Mouse (Mus musculus) retina, embryonic 14.5 days (tissue): Measurements from ENCODE around the gene Map3k5.

ENCODE experiments used
- DNase-seq: peaks from one replicate; pipeline ENCODE4 v3.0.0-alpha.2; 2015; ENCODE audit warnings: low spot score

Gene Map3k5

DNA sequence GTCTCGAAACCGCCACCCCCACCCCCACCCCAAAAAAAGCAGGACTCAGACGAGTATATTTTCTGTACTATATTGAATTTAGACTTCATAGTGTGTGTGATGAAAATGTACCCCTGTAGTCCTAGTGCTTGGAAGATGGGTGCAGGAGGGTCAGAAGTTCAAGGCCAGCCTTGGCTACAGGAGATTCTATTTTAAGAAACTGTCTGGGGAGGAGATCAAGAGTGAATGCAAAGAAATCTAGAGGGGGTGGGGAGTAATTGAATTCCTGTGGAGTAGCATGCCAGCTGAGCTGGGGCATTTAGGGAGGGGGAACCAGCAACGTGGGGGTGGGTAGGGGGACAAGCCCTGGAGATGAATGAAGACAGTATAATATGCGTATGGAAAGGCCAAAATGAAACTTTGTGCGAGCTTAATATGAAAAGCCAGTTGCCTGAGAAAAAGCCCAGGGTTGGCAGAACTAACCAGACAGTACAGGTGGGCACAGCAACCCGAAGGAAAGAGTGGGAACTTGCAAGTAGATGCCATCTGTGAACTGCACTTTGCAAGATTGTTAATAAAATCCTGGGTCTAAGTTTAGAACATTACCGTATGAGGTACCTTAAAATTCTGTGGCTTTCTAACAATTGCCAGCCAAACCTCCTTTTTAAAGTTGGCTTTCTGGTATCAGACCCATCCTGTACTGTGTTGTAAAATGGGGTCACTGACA, 222.9 kb downstream of the Map3k5 start:
- no peak for DNase-seq

DNA sequence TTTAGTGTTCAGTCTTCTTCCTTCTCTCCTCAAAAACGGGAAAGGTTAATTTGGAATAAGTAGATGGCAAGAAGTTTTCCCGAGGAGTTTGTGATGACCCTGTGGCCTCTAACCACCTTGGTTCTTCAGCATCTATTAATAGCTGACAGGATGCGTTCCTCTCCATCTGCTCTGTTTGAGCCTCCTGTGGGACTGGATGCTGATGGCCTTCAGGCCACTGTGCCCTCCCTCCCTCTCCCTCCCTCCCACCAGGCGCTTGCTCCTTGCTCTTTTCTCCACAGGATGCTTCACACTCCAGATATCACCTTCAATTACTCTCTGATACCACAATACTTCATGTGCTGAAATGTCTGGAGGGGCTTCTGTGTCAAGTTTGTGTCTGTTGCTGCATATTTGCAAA, 224.5 kb downstream of the Map3k5 start:
- DNase-seq = no peak

DNA sequence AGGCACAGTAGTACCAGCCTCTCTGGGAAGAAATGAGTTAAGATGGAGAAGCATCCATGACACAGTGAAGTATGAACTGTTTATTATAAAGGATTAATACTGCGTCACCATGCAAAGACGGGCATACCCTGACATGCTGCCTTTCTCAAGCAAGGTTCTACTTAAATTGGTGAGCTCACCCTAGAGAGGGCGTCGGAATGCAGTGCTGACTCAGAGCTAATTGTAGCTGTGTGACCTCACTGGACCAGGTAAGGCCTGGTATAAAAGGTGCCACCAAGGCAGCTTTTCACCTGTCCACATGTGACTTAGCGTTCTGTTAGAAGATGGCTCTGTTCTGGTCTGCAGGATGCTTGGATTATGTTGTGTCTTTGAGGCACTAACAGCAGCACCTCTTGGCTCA, 225.0 kb downstream of the Map3k5 start:
- no peak for DNase-seq

DNA sequence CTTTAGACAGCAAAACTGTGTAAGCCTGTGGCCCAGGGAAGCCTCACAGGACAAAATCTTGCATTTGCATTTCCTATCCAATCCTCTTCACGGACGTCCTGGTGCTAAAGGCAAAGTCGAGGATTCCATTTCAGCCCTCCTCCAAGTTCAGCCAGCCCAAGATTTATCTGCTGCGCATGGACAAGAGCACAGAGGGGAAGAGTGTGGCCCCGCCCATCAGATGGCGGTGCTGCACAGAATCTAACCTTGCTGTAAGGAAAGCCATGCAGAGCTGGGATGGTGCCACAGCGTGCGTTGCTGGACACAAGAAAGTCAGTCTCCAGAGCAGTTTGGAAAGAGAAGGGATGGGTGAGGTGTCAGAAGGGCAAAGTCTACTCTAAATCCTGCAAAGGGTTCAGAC, 226.6 kb downstream of the Map3k5 start:
- no peak for DNase-seq

DNA sequence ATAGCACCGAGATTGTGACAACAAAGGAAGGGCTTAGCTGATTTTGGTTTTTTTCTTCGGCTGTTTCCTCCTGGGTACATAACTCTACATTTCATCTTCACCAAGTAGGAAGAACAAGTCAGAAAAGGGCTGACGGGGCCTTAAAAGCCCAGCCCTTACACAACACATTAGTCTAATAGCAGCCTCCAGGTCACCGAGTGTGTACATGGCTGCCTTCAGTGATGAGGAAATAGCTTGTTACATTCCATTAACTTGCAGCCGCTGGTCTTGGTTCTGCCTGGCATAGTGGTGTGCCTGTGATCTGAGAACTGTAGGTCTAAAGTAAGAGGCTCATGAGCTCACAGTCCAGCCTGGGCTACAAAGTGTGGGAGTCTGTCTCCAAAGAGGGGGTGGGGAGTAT, 230.5 kb downstream of the Map3k5 start:
- no peak for DNase-seq

DNA sequence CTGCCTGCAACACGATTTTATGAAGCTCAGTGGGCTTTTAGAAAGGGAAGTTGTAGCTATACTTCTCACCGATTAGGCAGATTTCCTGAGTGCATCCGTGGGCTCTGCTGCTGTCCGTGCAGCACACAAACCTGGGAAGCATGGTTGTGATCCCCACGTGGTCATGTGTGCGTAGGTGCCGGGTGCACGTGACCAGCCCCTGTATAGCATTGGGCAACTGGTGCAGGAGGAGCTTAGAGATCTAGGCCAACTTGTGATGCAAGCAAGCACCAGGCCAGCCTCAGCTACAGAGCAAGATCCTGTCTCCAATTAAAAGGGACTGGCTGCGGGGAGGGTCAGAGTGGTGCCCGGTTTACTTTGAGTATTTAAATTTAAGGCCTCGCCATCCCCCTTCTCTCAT, 232.5 kb downstream of the Map3k5 start:
- DNase-seq = no peak

DNA sequence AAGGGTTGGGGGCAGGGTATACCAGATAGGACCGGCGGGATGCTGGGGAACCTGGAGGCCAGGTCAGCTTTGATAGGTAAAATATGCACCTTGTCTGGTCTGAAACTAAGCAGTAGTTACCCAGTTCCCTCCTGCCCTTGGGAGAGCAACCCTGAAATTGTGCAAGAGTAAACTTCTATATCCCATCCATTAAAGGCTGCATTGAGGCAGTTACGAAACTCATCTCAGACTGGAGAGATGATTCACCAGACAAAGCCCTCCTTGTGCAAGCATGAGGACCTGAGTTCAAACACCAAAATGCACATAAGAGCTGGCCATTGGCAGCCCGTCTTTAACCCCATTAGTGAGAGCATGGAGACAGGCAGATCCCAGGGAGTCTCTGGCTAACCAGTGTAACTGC, 233.2 kb downstream of the Map3k5 start:
- no peak for DNase-seq

DNA sequence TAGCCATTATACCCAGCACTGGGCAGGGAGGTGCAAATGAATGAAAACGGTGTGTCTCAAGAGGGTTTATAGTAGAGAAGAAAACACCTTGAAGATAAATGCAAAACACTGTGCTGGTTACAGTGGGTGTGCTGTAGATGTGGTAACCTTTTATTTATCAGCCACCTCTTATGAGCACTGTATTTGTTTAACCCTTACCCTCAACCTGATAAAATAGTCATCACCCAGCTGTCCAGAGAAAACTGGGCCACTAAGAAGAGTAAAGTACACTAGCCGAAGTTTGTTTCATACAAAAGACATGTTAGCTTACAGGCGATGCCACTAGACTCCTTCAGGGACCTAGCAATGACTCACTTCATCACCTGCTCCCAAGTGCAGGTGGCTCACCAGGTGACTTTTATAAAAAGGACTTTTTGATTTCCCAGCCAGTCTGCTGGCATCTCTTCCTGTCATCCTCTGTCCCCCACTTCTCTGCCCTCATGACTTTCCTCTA, 235.0 kb downstream of the Map3k5 start:
- DNase-seq = no peak

DNA sequence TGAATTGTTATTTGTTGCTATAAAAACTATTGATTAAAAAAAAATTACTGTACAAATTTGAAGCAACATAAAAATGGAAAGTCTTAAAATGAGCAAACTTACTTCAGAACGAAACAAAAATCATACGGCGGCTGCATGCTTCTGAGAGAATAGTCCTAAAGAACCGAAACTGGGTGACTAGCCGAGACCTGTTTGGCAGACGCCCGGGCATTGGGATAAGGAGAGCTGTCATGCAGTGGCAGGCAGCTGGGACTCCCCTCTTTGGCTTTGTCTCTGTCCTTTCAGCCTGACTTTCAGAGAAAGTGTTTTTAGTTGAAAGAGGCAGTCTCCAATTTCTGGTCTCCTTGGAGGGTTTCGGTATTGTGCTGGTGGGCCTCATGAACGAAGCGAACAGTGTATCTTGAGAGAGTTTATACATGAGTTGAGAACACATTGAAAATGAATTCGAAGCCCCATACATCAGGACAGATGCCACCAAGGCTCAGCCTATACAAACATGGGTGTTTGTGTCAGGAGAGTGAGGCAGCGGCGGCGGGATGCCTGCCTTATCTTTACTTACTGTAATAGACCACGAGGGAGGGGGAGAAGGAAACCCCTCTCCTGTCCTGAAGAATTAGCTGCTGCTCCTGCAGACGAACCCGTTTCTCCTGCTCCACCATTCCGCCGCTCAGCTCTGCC, 235.8 kb downstream of the Map3k5 start:
- no peak for DNase-seq

DNA sequence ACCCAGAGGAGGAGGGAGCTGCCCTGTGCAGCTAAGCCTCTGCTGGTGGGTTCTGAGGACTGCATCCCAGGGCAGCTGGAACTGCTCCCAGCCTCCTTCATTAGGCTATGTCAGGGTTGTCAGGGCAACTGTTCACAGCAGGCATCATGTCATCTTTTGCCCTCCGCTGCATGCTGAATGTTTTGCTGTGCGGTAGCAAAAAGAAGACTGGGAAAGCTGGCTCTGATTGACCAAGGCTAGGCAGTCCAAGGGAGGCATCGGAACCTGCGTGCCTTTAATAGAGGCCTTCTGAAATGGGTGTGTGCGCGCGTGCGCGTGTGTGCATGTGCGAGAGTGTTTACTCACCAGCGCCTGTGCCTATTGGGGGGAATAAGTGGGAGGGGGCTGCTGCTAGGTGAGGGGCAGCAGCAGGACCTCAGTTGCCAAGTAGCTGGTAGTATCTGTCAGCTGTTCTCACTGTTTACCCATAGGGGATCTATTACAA, 236.4 kb downstream of the Map3k5 start:
- DNase-seq = peak; percentile 94

DNA sequence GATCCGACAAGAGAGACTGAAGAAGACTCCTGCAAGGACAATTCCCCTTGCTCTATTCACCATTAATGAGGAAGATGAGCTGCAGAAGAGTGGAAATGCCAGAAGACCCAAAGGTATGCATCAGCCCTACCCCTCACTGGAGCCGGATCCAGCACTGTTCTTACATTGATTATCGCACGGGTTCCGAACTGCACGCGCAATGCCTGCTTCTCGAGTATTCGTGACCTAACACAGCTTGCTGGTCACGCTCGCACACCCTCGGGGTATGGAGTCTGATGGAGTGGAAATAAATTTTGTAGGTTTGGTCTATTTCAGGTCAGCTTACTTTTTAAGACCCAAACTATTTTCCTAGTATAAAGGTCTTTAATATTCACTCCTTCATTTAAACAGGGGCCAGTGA, 236.9 kb downstream of the Map3k5 start:
- DNase-seq = no peak

DNA sequence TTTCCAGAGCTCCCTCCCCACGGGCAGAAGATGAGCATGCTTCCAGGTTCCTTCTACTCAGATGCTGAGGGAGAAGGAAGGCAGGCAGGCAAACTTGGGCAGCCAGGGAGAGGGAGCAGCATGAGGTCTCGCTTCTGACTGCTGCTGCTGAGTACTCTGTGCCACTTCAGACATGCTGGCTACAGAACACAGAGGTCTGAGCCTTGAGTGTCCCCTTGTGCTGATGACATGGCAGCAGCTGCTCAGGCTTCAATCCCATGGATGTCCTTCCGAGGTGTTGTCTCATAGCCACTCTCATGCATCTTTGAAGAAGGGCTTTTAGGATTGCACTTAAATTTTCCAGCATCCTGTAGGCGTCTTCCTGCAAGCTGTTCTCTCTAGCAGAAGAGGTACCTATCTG, 237.5 kb downstream of the Map3k5 start:
- no peak for DNase-seq

DNA sequence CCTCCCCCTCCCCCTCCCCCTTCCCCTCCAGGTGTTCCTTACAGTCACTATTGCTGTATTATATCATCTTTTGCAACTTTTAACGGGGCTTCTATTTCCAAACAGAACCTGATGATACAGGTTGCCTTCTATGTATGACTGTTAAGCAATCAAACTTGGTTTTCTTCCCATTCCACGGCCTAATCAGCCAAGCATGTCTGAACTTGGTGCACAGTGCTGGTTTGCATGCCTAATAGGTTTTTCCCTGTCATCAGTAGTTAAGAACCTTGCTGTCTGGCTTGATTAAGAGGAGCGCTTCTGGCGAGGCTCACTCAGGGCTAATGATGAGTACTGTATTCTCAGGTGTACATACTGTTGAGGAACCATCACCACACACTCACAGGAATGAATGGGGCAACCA, 239.5 kb downstream of the Map3k5 start:
- DNase-seq = no peak

DNA sequence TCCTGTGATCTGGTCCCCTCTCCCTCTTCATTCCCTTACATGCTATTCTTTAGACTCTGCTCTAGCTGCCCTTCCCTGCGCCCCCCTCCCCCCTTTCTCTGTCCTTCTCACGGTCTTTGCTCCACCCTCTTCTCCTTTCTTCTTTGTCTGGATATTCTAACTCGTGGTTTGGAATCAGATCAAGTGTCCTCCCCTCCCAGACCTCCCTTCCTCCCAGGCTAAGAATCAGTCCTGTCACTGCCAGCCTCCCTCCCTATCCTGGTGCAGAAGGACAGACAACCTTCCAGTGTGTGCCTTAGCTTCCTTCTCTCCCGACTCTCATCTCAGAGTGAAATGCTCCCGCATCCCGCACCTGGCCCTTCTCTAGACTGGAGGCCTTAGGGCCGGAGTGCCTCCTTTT, 241.8 kb downstream of the Map3k5 start:
- DNase-seq = no peak

DNA sequence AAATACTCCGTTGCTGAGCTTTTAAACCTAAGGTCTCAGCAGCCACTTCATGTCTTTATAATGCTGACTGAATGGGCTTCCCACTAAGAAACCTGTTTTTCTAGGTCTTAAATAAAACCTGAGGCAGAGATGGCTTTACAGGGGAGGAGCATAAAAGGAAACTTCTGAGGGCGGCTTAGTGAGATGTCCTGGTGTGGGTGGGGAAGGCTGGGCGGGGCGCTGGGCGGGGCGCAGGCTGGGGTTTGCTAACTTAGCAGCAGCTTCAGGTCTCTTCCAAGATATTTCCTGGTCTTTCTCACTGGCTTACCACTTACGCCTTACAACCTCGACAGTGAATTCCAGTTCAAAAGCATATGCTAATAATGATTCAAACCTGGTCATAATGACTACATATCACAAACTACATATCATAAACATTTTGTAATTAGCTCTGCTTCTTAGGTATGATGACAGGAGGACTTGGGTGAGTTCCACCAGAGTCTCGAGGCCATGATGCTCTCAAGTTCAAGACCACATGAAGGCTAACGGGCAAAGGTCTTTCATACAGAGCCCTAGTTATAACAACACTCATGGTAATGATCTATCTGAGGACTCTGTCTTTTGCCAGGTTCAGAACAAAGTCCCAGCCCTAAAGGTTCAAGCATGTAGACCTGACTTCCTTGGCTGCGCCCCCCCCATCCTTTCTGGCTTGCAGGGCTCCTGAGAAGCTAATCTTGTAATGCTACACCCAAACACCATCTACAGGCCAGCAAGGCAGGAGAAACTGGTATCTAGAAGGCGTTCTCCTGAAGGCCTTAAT, 244.7 kb downstream of the Map3k5 start:
- DNase-seq = no peak

DNA sequence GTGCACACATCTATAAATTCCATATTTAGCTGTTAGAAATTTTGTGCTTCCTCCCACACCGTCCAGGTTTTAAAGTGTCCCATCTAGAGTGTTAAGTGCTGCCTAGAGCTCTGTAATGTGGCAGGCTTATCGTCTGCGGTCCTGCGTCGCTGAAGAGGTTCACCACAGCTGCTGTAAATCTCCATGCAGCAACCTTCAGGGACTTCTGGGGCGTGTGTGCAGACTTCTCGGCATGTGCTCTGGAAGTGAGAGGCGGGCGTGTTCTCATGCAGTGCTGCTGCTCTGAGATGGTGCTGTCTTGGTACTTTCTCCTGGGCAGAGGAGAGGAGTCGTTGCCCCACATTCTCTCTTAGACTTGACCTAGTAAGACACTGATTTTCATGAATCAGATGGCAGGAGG, 246.9 kb downstream of the Map3k5 start:
- DNase-seq = no peak

DNA sequence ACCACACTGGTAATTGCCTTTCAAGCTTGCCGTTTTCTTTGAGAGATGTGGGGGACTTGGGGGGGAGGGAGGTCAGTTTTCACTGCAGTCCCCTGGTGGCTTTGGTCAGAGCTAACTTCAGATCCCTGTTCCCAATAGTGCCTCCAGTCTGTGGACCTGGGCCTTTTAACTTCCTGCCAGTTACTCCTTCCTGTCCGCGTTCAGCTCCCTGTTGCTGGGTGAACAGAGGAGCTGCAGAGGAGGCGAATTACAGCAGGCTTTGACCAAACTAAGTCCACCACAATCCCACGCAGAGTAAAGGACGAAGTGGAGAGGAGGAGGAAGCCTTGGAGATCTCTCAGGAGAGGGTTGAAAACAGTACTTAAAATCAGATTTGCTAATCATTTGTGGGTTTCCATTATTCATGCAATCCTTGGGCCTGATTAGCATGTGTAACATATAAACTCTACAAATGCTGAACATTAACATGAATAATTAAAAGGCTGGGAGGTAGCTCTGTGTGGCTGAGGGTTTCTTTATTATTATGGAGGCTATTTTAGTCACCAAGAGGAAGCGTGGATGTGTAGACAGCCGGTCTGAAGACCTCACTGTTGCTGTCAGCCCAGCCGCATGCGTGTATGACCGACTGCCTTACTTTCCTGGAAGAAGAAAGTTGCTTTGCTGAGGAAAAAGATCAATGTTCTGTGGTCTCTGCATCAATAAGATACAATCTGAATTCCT, 247.6 kb downstream of the Map3k5 start:
- no peak for DNase-seq

DNA sequence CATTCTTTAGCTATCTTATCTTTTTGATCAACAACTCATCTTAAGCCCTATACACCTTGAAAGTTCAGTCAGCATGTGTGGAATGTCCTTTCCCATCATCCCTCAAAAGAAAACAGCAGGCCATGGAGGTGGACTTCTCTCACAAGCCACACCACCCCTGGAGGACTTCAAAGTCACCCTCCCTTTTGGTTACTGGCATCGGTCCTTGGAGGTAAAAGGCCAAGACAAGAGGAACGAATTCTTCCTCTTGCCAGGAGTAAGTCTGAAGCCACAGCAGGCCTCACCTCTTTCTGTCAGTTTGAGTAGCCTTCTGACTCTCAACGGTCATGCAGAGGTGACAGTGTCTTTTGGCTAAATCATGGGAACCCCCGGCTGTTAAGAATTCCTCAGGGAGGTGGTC, 250.1 kb downstream of the Map3k5 start:
- no peak for DNase-seq

DNA sequence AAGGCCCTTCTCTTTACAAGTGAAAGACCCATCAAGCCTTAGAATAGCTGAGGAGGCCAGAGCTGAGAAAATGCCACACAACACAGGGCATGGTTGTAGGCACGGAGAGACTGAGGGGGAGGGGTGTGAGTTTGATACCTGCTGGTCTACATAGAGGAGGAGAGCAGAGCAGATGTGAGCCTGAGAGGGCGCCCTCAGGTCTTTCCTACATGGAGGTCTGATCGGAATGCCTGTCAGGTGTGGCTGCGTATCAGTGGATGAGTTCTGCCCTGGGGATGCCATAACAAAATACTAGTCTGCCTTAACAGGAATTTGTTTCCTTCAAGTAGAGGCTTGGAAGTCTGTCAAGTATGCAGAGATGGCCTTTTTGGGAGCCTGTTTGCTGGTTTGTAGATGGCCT, 251.0 kb downstream of the Map3k5 start:
- no peak for DNase-seq

DNA sequence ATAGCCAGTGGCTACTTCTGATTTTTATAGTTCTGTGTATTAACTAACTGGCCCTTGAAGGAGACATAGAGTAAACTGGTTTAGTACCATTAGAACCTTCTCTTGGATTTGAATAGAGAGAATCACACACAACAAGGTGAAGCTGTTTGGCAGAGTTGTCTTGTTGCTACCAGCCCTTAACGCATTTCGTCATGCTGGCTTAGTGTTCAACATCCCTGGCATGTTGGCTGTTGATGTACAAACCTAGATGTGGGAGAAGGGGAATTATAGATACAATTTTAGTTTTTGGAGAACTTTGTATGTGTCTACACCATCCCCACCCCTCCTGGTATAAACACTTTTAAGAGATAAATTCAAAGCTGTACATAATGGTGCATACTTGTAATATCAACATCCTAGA, 251.5 kb downstream of the Map3k5 start:
- no peak for DNase-seq

DNA sequence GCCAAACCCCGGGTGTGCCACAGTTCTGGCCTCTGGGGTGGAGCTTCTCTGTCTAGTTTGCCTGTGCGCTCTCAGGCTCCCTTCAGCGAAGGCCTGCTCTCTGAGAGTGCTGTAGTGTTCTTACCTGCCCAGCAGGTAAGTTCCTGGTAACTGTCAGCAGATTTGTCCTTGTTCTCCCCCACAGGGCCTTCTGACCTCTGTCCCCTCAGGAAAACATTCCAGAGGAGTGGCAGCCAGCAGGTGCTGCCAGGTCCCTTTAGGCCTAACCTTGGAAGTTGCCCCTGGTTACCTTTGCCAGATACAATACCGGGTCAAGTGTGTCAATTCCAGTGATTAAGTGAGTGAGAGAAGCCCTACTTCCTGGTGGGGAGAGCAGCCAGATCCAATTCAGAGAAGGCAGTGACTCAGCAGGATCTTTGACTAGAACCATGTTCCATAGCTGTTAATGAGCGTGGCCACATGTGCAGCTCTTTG, 252.6 kb downstream of the Map3k5 start:
- no peak for DNase-seq

DNA sequence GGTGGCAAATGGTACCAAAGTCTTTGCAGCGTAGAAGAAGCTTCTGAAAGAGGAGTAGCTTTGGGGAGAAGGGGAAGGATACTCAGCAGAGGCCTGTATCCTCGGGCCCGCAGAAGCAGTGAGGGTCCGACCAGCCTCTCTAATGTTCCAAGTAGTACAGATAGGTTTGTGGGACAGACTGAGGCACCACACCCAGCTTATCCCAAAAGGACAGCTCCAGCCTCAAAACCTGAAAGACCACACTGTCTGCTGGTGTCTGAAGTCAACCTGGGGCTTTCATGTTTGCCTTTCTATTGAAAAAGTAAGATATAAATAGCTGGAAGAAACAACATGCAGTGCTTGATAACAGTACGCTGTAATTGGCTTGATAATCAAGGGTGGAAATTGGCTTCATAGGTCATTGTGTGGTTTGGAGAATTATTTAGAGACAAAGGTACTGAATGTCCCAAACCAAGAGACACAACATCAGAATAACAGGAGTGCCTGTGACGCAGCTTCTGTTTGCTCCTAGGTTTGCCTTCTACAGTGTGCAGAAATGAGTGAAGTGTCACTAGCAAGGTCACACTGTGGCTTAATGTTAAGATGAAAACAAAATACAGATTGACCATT, 256.0 kb downstream of the Map3k5 start:
- DNase-seq = no peak
